Mouse (Mus musculus) liver, adult 2 months (tissue): Measurements from ENCODE around the gene Dpf3.

Source experiments
- CTCF ChIP-seq: fragments of 200-500 bp; IDR thresholded peaks from 2 replicates; pipeline ENCODE4 v1.5.1; 2011; ENCODE audit warnings: low read depth, low read length, control low read depth
- POLR2A ChIP-seq: fragments of 200-500 bp; IDR thresholded peaks from 2 replicates; pipeline ENCODE4 v1.6.1; 2011; ENCODE audit warnings: low read length, control low read depth; ENCODE audit not compliant: insufficient read depth; ENCODE audit errors: extremely low read depth

DNA sequence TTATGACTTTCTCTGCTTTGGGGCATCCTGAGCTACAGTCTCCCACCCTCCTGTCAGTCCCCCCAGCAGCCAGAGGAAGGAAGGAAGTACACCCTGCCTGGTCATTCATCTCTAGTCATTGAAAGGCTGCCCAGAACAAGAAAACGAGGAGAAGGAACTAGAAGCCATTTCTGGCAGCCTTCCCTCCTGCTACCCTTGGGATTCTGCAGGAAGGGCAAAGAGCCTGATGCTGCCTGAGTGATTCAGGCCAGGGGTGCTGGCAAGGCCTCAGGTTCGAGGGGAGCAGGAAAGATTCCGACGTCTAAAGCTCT, 144.7 kb downstream of the Dpf3 start:
- TF ChIP-seq CTCF (no peak), POLR2A (no peak)
